Mouse (Mus musculus): ENCODE data around the gene E130218I03Rik. TPM values are rescaled to one million over a fixed set of nuclear protein-coding genes. Genes with fewer than 3 reads are reported as not detected.
A peak's percentile ranks its signal among the peaks of the same experiment; 100 is the strongest.
"Not testable (repeated sequence)": the region's sequence is repeated elsewhere in the genome, so short reads cannot be mapped to it uniquely, and the experiment has no call there.

The E130218I03Rik gene
- polyA plus RNA-seq, 1 experiment from 2014 or later, result not detected

- WGBS (ENCODE audit: missing documents), result 58% methylated on average over 11 of the region's 11 CpGs
- H3K79me2 ChIP-seq (ENCODE audit: inconsistent target), result no peaks in the 10 kb centered on the region
- no peak overlapping the region for H3K4me3 ChIP-seq (ENCODE audit: inconsistent target)
- H3K36me3 ChIP-seq (ENCODE audit: inconsistent target), result no peaks in the 10 kb centered on the region
- H3K27ac ChIP-seq, result no peak overlapping the region
These were observed 13.9 kb downstream of the E130218I03Rik start for GRCm38 (mm10) chr4:134257198-134258009.

- H3K27ac ChIP-seq, result no peak overlapping the region
- WGBS (ENCODE audit: missing documents), result 23% methylated on average over 11 of the region's 11 CpGs
- H3K79me2 ChIP-seq (ENCODE audit: inconsistent target), result no peaks in the 10 kb centered on the region
- H3K4me3 ChIP-seq (ENCODE audit: inconsistent target), result no peak overlapping the region
- H3K36me3 ChIP-seq (ENCODE audit: inconsistent target), result no peaks in the 10 kb centered on the region
These were observed 14.9 kb downstream of the E130218I03Rik start for GRCm38 (mm10) chr4:134258354-134258753.

- Histone ChIP-seq H3K36me3 (ENCODE audit: inconsistent target) (no peaks in the 10 kb centered on the region), H3K27ac (no peak overlapping the region), H3K79me2 (ENCODE audit: inconsistent target) (no peaks in the 10 kb centered on the region), H3K4me3 (ENCODE audit: inconsistent target) (no peak overlapping the region)
- 43% methylated on average over 6 of the region's 6 CpGs for WGBS (ENCODE audit: missing documents)
These were observed 19.7 kb downstream of the E130218I03Rik start for GRCm38 (mm10) chr4:134263191-134263590.

- Histone ChIP-seq H3K27ac (no peak overlapping the region), H3K36me3 (ENCODE audit: inconsistent target) (no peaks in the 10 kb centered on the region), H3K79me2 (ENCODE audit: inconsistent target) (no peaks in the 10 kb centered on the region), H3K4me3 (ENCODE audit: inconsistent target) (no peak overlapping the region)
- WGBS (ENCODE audit: missing documents), result 88% methylated on average over 9 of the region's 9 CpGs
These were observed 22.6 kb downstream of the E130218I03Rik start for GRCm38 (mm10) chr4:134265860-134266585.

- H3K79me2 ChIP-seq (ENCODE audit: inconsistent target), result no peaks in the 10 kb centered on the region
- H3K4me3 ChIP-seq (ENCODE audit: inconsistent target), result no peak overlapping the region
- H3K36me3 ChIP-seq (ENCODE audit: inconsistent target), result no peaks in the 10 kb centered on the region
- 58% methylated on average over 19 of the region's 19 CpGs for WGBS (ENCODE audit: missing documents)
- H3K27ac ChIP-seq, result no peak overlapping the region
These were observed 24.7 kb downstream of the E130218I03Rik start for GRCm38 (mm10) chr4:134268102-134268655.

- H3K36me3 ChIP-seq (ENCODE audit: inconsistent target); H3K4me3 ChIP-seq (ENCODE audit: inconsistent target); H3K79me2 ChIP-seq (ENCODE audit: inconsistent target); H3K27ac ChIP-seq: not testable (repeated sequence)
These were observed 26.2 kb downstream of the E130218I03Rik start for GRCm38 (mm10) chr4:134269622-134270021.

- Histone ChIP-seq H3K79me2 (ENCODE audit: inconsistent target) (no peaks in the 10 kb centered on the region), H3K27ac (no peak overlapping the region), H3K4me3 (ENCODE audit: inconsistent target) (no peak overlapping the region), H3K36me3 (ENCODE audit: inconsistent target) (peaks cover 5% of the 10 kb centered on the region; the same call in 1 of the 2 replicates)
- 91% methylated on average over 7 of the region's 7 CpGs for WGBS (ENCODE audit: missing documents)
These were observed 28.5 kb downstream of the E130218I03Rik start for GRCm38 (mm10) chr4:134271979-134272378.

- no peak overlapping the region for H3K4me3 ChIP-seq (ENCODE audit: inconsistent target)
These were observed 29.4 kb downstream of the E130218I03Rik start for GRCm38 (mm10) chr4:134272731-134273416.

GRCm38 (mm10) chr4:134273417-134274345, 30.2 kb downstream of the E130218I03Rik start:
- WGBS (ENCODE audit: missing documents), result 8% methylated on average over 14 of the region's 14 CpGs
- Histone ChIP-seq H3K36me3 (ENCODE audit: inconsistent target) (peaks cover 21% of the 10 kb centered on the region; the same call in 1 of the 2 replicates), H3K27ac (no peak overlapping the region), H3K79me2 (ENCODE audit: inconsistent target) (no peaks in the 10 kb centered on the region; the same call in 1 of the 2 replicates), H3K4me3 (ENCODE audit: inconsistent target) (no peak overlapping the region)

More at GRCm38 (mm10) chr4:134272731-134273416, 29.4 kb downstream of the E130218I03Rik start:
- no peak overlapping the region for H3K27ac ChIP-seq
- 7% methylated on average over 13 of the region's 13 CpGs for WGBS (ENCODE audit: missing documents)
- no peaks in the 10 kb centered on the region for H3K79me2 ChIP-seq (ENCODE audit: inconsistent target)
- H3K36me3 ChIP-seq (ENCODE audit: inconsistent target), result peaks cover 13% of the 10 kb centered on the region; the same call in 1 of the 2 replicates

GRCm38 (mm10) chr4:134284942-134285341, 41.5 kb downstream of the E130218I03Rik start:
- peaks cover 29% of the 10 kb centered on the region for H3K79me2 ChIP-seq (ENCODE audit: inconsistent target)
- 100% methylated on average over 2 of the region's 2 CpGs for WGBS (ENCODE audit: missing documents)
- H3K27ac ChIP-seq, result no peak overlapping the region
- peaks cover 38% of the 10 kb centered on the region; the same call in 1 of the 2 replicates for H3K36me3 ChIP-seq (ENCODE audit: inconsistent target)
- H3K4me3 ChIP-seq (ENCODE audit: inconsistent target), result no peak overlapping the region

GRCm38 (mm10) chr4:134286226-134287167, 43.0 kb downstream of the E130218I03Rik start:
- Histone ChIP-seq H3K36me3 (ENCODE audit: inconsistent target) (peaks cover 27% of the 10 kb centered on the region; the same call in 1 of the 2 replicates), H3K27ac (peak overlapping the region; percentile 74), H3K4me3 (ENCODE audit: inconsistent target) (peak overlapping the region; percentile 80), H3K79me2 (ENCODE audit: inconsistent target) (peaks cover 29% of the 10 kb centered on the region)
- 2% methylated on average over 57 of the region's 59 CpGs for WGBS (ENCODE audit: missing documents)

- peaks cover 29% of the 10 kb centered on the region for H3K79me2 ChIP-seq (ENCODE audit: inconsistent target)
- peaks cover 20% of the 10 kb centered on the region; the same call in 1 of the 2 replicates for H3K36me3 ChIP-seq (ENCODE audit: inconsistent target)
- no peak overlapping the region for H3K27ac ChIP-seq
- peak overlapping the region; percentile 80 for H3K4me3 ChIP-seq (ENCODE audit: inconsistent target)
- under 1% methylated on average over 38 of the region's 59 CpGs for WGBS (ENCODE audit: missing documents)
These were observed 43.7 kb downstream of the E130218I03Rik start for GRCm38 (mm10) chr4:134287168-134287564.

All from macrophage (primary cell).